Mouse (Mus musculus) cortical plate, adult 2 months (tissue): Measurements from ENCODE around the gene Diablo. TPM values are rescaled to one million over a fixed set of nuclear protein-coding genes. Genes with fewer than 3 reads are reported as not detected.

Experiments used
- H3K27ac ChIP-seq: fragments of 200-500 bp; 2 replicates; pipeline ENCODE4 v1.5.1; 2012; ENCODE audit warnings: low read length, control low read depth, inconsistent platforms; ENCODE audit not compliant: insufficient read depth
- H3K4me1 ChIP-seq: fragments of 200-500 bp; 2 replicates; pipeline ENCODE4 v1.6.1; 2011; ENCODE audit warnings: low read length; ENCODE audit not compliant: control insufficient read depth, insufficient read depth
- H3K4me3 ChIP-seq: fragments of 200-500 bp; 2 replicates; pipeline ENCODE4 v1.5.1; 2011; ENCODE audit warnings: mild to moderate bottlenecking, low read length, control low read depth; ENCODE audit not compliant: insufficient read depth
- CTCF ChIP-seq: fragments of 200-500 bp; IDR thresholded peaks from 2 replicates; pipeline ENCODE4 v1.5.1; 2011; ENCODE audit warnings: mild to moderate bottlenecking, control low read depth, low read length; ENCODE audit not compliant: insufficient read depth; ENCODE audit errors: extremely low read depth
- POLR2A ChIP-seq: fragments of 200-500 bp; IDR thresholded peaks from 2 replicates; pipeline ENCODE4 v1.6.1; 2011; ENCODE audit warnings: mild to moderate bottlenecking, low read length, control low read depth; ENCODE audit not compliant: insufficient read depth; ENCODE audit errors: extremely low read depth
- polyA plus RNA-seq: library from polyadenylated mRNA; depleted of rRNA; stranded (reverse); fragments of >200 nt; gene quantifications from 2 replicates; pipeline ENCODE4 v1.2.3, GENCODE M21; 2012; rRNA removed

Gene Diablo
- polyA plus RNA-seq, 1 experiment, result 81.8 TPM

- TF ChIP-seq POLR2A, result no peak
- no peak for TF ChIP-seq CTCF
- Histone ChIP-seq H3K4me1 (no peaks in the 10 kb centered on the region), H3K27ac (no peak overlapping the region), H3K4me3 (no peak overlapping the region)
Observed at GRCm38 (mm10) chr5:123461420-123461819, 62.6 kb downstream of the Diablo start.

Other genes with a start within 250 kb of the Diablo start
- 33.5 and 34.5 TPM in 2 replicates for gene Bcl7a, start 180.3 kb downstream of the Diablo start, polyA plus RNA-seq
- 17.5 and 19.6 TPM in 2 replicates for gene Mlxip, start 129.4 kb downstream of the Diablo start, polyA plus RNA-seq
- 1.1 TPM in 2 replicates for gene Lrrc43, start 34.9 kb downstream of the Diablo start, polyA plus RNA-seq
- gene Il31, start 34.7 kb downstream of the Diablo start, polyA plus RNA-seq, result not detected in 2 replicates
- 1.3 and 1.4 TPM in 2 replicates for gene B3gnt4, start 13.7 kb downstream of the Diablo start, polyA plus RNA-seq
- 8.3 and 8.5 TPM in 2 replicates for gene Gm49027, start 1.3 kb upstream of the Diablo start, polyA plus RNA-seq
- gene Vps33a, start 48.9 kb upstream of the Diablo start, polyA plus RNA-seq, result 56.5 and 60.2 TPM in 2 replicates
- 78.2 and 86.5 TPM in 2 replicates for gene Clip1, start 160.4 kb upstream of the Diablo start, polyA plus RNA-seq
- 42.6 and 47.3 TPM in 2 replicates for gene Zcchc8, start 196.9 kb upstream of the Diablo start, polyA plus RNA-seq
- 81.9 and 92.7 TPM in 2 replicates for gene Rsrc2, start 225.2 kb upstream of the Diablo start, polyA plus RNA-seq
- 0.74 and 1.0 TPM in 2 replicates for gene Kntc1, start 225.5 kb upstream of the Diablo start, polyA plus RNA-seq